Mouse (Mus musculus): Measurements from ENCODE around the gene Rev3l. TPM values are rescaled to one million over a fixed set of nuclear protein-coding genes. Genes with fewer than 3 reads are reported as not detected.

The Rev3l gene
- polyA plus RNA-seq, 1 experiment from 2014 or later, result 13.8 TPM

Other genes with a start within 250 kb of the Rev3l start
- gene Traf3ip2, start 119.2 kb upstream of the Rev3l start, polyA plus RNA-seq (2015; fragmentation: Nextera tagmentation; extraction: Ambion mirVana), result 18.4 and 18.9 TPM in 2 replicates
- gene Mfsd4b4, start 167.1 kb downstream of the Rev3l start, polyA plus RNA-seq (2015; fragmentation: Nextera tagmentation; extraction: Ambion mirVana), result 4.9 and 5.1 TPM in 2 replicates
- not detected in 2 replicates for gene Mfsd4b2, start 194.8 kb downstream of the Rev3l start, polyA plus RNA-seq (2015; fragmentation: Nextera tagmentation; extraction: Ambion mirVana)
- 3.6 and 4.0 TPM in 2 replicates for gene Mfsd4b3, start 228.0 kb downstream of the Rev3l start, polyA plus RNA-seq (2015; fragmentation: Nextera tagmentation; extraction: Ambion mirVana)